Mouse (Mus musculus) spleen, adult 2 months (tissue): ENCODE results near the gene Sipa1l2.

ENCODE experiments used
- CTCF ChIP-seq: fragments of 200-500 bp; IDR thresholded peaks from 2 replicates; pipeline ENCODE4 v1.5.1; 2011; ENCODE audit warnings: mild to moderate bottlenecking, inconsistent platforms; ENCODE audit not compliant: insufficient read depth, insufficient read length, insufficient replicate concordance; ENCODE audit errors: extremely low read depth
- POLR2A ChIP-seq: fragments of 200-500 bp; IDR thresholded peaks from 2 replicates; pipeline ENCODE4 v1.6.1; 2011; ENCODE audit warnings: low read depth, low read length, inconsistent platforms

DNA sequence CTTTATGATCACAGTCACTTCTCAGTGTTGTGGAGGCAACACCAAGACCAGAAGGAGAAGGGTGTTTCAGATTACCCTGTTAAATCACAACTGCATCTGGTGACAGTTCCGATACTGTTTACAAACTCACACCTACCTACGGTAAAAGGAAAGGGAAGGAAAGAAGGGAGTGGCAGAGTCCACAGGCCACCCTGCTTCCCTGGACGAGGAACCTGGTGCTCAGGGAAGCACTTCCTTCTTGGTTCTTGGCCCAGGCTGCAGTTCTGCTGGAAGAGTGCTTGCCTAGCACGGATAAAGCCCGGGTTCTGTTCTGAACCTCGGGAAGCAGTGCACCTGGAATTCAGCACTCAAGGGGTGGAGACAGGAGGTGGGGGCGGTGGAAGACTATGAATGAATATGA lies 48.5 kb downstream of the Sipa1l2 start:
- TF ChIP-seq CTCF: no peak
- no peak for TF ChIP-seq POLR2A
